ENCODE assay signal across 8 mouse cellular contexts in the genomic region with DNA sequence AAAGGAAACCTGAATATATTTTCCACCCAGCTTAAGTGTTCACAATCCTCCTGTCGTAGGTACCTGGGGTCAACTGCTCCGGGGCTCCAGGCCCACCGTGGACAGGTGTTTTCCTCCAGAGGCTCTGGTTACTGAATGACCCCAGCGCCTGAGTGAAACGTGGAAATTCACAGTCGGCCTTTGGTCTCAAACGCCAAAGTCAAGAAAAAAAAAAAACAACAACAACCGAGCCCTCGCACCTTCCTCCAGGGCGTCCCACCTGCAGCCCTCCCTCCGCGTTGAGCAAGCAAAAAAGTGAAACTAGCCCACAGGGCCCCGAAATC. TPM values are rescaled to one million over a fixed set of nuclear protein-coding genes. Genes with fewer than 3 reads are reported as not detected.
DNase-seq lines count a peak whose midpoint lies in the region; TF ChIP-seq lines count a peak whose summit lies in the region.

No protein-coding gene starts in this region.

- peak overlapping the region; percentile 96 for H3K4me3 ChIP-seq in midbrain, embryonic 10.5 days

- no peaks in the 10 kb centered on the region for H3K9me3 ChIP-seq in midbrain, embryonic 10.5 days (replicated peaks)

- H3K27ac ChIP-seq in midbrain, embryonic 10.5 days (replicated peaks) = peak overlapping the region; percentile 94

- no peak for TF ChIP-seq POLR2A in brain, embryonic 14.5 days (IDR thresholded peaks at IDR 0.05; ENCODE audit: borderline replicate concordance, extremely low read depth, insufficient read depth, insufficient read length, poor library complexity, severe bottlenecking)

- H3K4me1 ChIP-seq in midbrain, embryonic 10.5 days = peaks cover 31% of the 10 kb centered on the region

- H3K36me3 ChIP-seq in midbrain, embryonic 10.5 days = peaks cover 13% of the 10 kb centered on the region; the same call in 1 of the 2 replicates

- no peak for TF ChIP-seq CTCF in brain, embryonic 14.5 days (IDR thresholded peaks at IDR 0.05; ENCODE audit: borderline replicate concordance, extremely low read depth, insufficient read depth, insufficient read length)

- peak; percentile 60 for DNase-seq in kidney, adult 11 months
- no peak for DNase-seq in kidney, postnatal 10 days
- peak; percentile 10 for DNase-seq in brain, embryonic 14.5 days (ENCODE audit: low read depth)
- peak; percentile 57 for DNase-seq in induced T-regulatory cell, adult 2 months (ENCODE audit: low read depth)
- no peak for DNase-seq in midbrain, embryonic 10.5 days (ENCODE audit: low spot score)
- no peak for DNase-seq in adrenal gland, adult 8-10 months
- DNase-seq in layer of hippocampus, postnatal 25 days (ENCODE audit: extremely low spot score in 1 of 2, low spot score in 1 of 2) = no peak
- no peak for DNase-seq in testis, postnatal 10 days (ENCODE audit: low spot score)

- H3K27me3 ChIP-seq in midbrain, embryonic 10.5 days (ENCODE audit: low read depth, poor library complexity, severe bottlenecking) = 0 out of 2 replicates have a peak, but pooled peaks cover 7% of the 10 kb centered on the region

- 3% methylated on average over 13 of the region's 13 CpGs for WGBS in midbrain, embryonic 10.5 days

RNA-seq across cellular contexts. Expression of gene Agpat3, which starts 0.8 kb away (rescaled TPM):
- polyA plus RNA-seq in brain, embryonic 14.5 days (2012; rRNA removed) = 95.2 and 97.6 TPM in 2 replicates
- 41.6 and 48.9 TPM in 2 replicates for polyA plus RNA-seq in midbrain, embryonic 10.5 days (2016; fragmentation: Nextera tagmentation; extraction: Ambion mirVana)
- 100 to 1,000 TPM; 228 to 370 (median 267) TPM for total RNA-seq in adrenal gland, adult 8-10 months (2022)
- 100 to 1,000 TPM; 233 TPM for total RNA-seq in layer of hippocampus, postnatal 25 days (2021)

Comparison
In these comparisons a context has a peak if more than half of its experiments do, and no peak if none do; other contexts are left out.
1. DNase-seq: peak in kidney, adult 11 months (single experiment), brain, embryonic 14.5 days (single experiment) and induced T-regulatory cell, adult 2 months (single experiment); none in kidney, postnatal 10 days (single experiment), midbrain, embryonic 10.5 days (single experiment), adrenal gland, adult 8-10 months (single experiment), layer of hippocampus, postnatal 25 days (0 of 2) and testis, postnatal 10 days (single experiment).